Mouse (Mus musculus) B cell, adult 2 months (primary cell): ENCODE data around the gene Inmt.

Experiments
- DNase-seq, 2 experiments: peaks; one replicate each; pipeline ENCODE4 v3.0.0; 2022

Inmt gene

GRCm38 (mm10) chr6:55166777-55167463 is 7.9 kb downstream of the Inmt start:
- DNase-seq = peak; percentile 80 to 81

GRCm38 (mm10) chr6:55163046-55163584 is 11.7 kb downstream of the Inmt start:
- DNase-seq = no peak

GRCm38 (mm10) chr6:55161311-55161761 is 13.5 kb downstream of the Inmt start:
- no peak for DNase-seq

GRCm38 (mm10) chr6:55159256-55159655 is 15.6 kb downstream of the Inmt start:
- no peak for DNase-seq

- no peak for DNase-seq
Measured at GRCm38 (mm10) chr6:55152226-55152625, 22.6 kb downstream of the Inmt start.

GRCm38 (mm10) chr6:55146138-55146537 is 28.7 kb downstream of the Inmt start:
- no peak for DNase-seq

- peak; percentile 1 to 4 for DNase-seq
Measured at GRCm38 (mm10) chr6:55145285-55145684, 29.6 kb downstream of the Inmt start.

- DNase-seq = no peak
Measured at GRCm38 (mm10) chr6:55138343-55138742, 36.5 kb downstream of the Inmt start.

GRCm38 (mm10) chr6:55133425-55133824 is 41.4 kb downstream of the Inmt start:
- no peak for DNase-seq

- no peak for DNase-seq
Measured at GRCm38 (mm10) chr6:55132794-55133193, 42.0 kb downstream of the Inmt start, which contains the start of gene Crhr2. TSS of gene Crhr2 (minus strand) at chr6:55133016.

GRCm38 (mm10) chr6:55131301-55131700 is 43.5 kb downstream of the Inmt start:
- no peak for DNase-seq

- no peak for DNase-seq
Measured at GRCm38 (mm10) chr6:55130631-55131030, 44.2 kb downstream of the Inmt start.

- DNase-seq = no peak
Measured at GRCm38 (mm10) chr6:55128391-55128790, 46.5 kb downstream of the Inmt start.

- DNase-seq = no peak
Measured at GRCm38 (mm10) chr6:55126576-55126975, 48.3 kb downstream of the Inmt start.

- DNase-seq = no peak
Measured at GRCm38 (mm10) chr6:55123056-55123455, 51.8 kb downstream of the Inmt start.
